Mouse (Mus musculus) ES-Bruce4 (cell line): Measurements from ENCODE around the gene Zfp551.

Experiments
- CTCF ChIP-seq: IDR thresholded peaks from one replicate; pipeline ENCODE4 v1.8.1; 2011; ENCODE audit warnings: low read depth, low read length
- POLR2A ChIP-seq: IDR thresholded peaks from one replicate; pipeline ENCODE4 v1.8.1; 2011; ENCODE audit warnings: low read length; ENCODE audit not compliant: insufficient read depth

DNA sequence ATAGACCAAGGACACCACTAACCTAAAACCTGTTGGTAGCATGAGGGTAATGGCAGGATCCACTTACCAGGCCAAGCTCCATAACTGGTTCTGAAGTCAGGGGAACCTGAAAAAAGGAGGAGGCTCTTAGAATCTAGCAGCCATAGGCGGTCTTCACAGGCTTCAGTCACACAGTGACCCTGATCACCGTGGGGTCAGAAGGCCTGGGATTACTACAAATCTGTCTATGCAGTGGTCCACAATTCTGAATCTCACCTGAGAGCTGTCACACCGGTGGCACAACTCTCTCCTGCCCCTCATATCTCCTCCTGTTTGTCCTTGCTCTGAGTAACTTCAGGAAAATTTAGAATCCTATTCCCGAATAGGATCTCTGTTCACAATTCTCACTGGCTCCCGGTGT is 810 bp downstream of the Zfp551 start:
- TF ChIP-seq CTCF = no peak
- TF ChIP-seq POLR2A = no peak
